Mouse (Mus musculus) hindlimb bud, embryonic 11.5 days (tissue): Measurements from ENCODE around the gene Tbkbp1.
"Not testable (repeated sequence)": the region's sequence is repeated elsewhere in the genome, so short reads cannot be mapped to it uniquely, and the experiment has no call there.

Experiments
- DNase-seq: peaks from one replicate; pipeline ENCODE4 v3.0.0-alpha.2; 2012; ENCODE audit warnings: low read depth, low spot score; ENCODE audit errors: extremely low spot score

Gene Tbkbp1

DNA sequence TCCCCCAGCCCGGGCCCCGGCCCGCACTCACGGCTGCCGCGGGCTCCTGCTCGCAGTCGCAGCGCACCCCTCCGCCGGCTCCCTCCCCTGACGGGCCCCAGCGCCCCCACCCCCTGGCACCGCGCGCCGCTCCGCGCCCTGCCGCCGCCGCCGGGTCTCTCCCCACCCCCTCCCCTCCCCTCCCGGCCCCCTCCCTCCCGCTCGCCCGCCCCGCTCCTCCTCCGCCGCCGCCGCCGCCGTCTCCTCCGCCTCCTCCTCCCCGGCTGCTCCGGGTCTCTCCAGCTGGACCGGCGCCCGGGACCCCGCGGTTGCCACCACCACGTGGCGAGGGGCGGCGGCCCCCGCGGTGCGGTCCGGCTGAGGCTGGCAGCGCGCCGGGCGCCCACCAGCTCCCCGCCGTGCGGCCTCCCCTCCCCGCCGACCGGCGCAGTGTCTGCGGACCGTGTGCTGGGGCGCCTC, at the start of gene Tbkbp1:
Gene Tbkbp1, minus strand, starts transcription at position 153 of the 459 bp plus-strand sequence.
- DNase-seq = no peak

- DNase-seq = no peak
These were observed 48.2 kb upstream of the Tbkbp1 start for GRCm38 (mm10) chr11:97199519-97199918.

GRCm38 (mm10) chr11:97198601-97199000, 47.3 kb upstream of the Tbkbp1 start:
- no peak for DNase-seq

GRCm38 (mm10) chr11:97197021-97197420, 45.7 kb upstream of the Tbkbp1 start:
- no peak for DNase-seq

GRCm38 (mm10) chr11:97196541-97196940, 45.2 kb upstream of the Tbkbp1 start:
- no peak for DNase-seq

GRCm38 (mm10) chr11:97192621-97192951, 41.3 kb upstream of the Tbkbp1 start:
- DNase-seq = no peak

DNA sequence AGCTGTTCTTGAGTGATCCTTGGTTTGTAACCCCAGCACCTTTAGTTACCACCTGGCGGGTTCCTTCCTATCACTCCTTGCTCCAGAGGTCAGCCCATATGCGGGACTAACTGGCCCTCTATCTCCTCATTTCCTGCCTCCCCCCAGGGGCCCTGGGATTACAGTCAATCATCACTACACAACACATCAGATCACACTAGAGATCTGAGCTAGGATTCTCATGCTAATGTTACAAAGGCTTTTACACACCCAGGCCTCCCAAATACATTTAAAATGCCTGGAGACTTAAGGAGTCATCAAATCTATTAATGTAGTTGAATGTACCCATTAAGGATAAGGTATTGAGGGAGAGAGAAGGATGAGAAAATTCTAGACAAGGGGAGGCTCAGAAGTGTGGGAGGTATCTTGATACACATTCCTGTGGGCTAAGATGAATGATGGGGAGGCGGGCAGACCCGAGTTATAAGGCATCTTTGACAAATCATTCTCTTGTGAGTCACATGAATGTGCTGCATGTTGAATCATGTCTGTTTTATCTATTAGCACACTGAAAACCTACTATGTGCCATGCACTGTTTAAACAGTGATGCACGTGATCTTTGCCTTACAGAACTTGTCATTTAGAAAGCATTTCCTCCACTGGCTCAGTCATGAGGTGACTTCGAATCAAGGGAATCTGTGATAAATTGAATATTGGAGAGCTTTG, 40.8 kb upstream of the Tbkbp1 start:
- DNase-seq = no peak

GRCm38 (mm10) chr11:97190992-97191391, 39.7 kb upstream of the Tbkbp1 start:
- no peak for DNase-seq

DNA sequence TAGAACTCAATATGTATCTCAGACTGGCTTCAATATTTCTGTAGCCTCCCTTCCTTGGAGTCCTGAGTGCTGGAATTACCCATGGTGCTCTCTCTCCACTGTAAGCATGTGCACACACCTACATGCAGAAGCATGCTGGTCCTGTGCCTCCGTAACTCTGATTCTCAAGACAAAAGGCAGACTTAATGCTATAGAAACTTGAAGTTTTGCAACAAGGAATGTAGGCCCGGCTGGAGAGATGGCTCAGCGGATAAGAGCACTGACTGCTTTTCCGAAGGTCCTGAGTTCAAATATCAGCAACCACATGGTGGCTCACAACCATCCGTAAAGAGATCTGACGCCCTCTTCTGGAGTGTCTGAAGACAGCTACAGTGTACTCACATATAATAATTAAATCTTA, 38.4 kb upstream of the Tbkbp1 start:
- not testable (repeated sequence) for DNase-seq

DNA sequence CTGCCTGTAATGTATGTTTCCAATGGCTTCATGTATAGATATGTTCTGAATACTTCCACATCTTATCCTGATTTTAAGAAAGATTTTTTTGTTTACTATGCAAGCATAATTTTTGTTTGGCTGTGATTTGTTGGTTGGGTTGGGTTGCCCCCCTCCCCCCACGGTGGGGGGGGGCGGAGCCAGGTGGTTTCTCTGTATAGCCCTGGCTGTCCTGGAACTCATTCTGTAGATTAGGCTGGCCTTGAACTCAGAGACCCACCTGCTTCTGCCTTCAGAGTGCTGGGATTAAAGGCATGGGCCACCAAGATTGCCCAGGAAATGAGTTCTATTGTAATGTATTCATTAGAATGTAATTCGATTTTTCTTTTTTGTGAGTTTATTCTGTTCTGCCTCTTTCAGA, 37.9 kb upstream of the Tbkbp1 start:
- no peak for DNase-seq

GRCm38 (mm10) chr11:97188643-97188955, 37.3 kb upstream of the Tbkbp1 start:
- peak; percentile 47 for DNase-seq

DNA sequence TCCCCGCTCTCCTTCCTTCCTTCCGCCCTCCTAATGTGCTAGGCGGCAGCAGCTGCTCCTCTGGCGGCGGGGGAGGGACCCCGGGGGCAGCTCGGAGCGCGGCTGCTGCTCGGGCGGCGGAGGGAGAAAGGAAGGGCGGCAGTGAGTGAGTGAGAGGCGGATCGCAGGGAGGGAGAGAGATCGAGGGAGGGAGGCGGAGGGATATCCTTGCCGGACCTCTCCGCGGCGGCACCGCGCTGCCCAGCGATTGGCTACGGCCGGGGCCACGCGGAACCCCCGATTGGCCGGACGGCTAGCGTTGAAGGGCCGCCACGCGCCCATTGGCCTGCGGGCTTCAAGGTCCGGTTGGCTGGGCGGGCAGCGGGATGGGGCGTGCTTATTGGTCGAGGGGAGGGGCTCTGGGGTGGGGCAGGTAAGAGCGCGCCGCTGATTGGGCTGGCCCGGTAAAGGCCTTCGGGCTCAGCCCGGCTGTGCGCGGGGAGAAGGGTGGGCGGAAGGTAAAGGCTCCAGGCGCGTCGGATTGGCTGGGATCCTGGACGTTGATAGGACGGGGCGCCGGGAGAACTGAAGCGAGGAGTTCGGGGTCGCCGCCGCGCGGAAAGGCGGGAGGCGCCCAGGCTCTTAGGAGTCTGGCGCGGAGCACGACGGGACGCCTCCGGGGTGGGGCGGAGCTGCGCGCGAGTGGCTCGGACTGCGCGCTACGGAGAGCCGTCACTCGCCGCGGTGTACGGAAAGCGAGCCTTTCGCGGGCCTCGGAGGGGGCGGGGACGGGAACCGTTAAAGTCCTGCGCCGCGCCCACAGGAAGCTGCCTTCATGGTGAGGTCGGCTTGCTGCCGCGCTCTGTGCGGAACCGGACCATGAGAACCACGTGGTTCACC, 36.7 kb upstream of the Tbkbp1 start, which contains the start of gene Kpnb1:
Gene Kpnb1, minus strand, starts transcription at position 118 of the 879 bp plus-strand sequence.
- peak; percentile 87 for DNase-seq

GRCm38 (mm10) chr11:97186947-97187763, 35.9 kb upstream of the Tbkbp1 start:
- DNase-seq = peak; percentile 50

DNA sequence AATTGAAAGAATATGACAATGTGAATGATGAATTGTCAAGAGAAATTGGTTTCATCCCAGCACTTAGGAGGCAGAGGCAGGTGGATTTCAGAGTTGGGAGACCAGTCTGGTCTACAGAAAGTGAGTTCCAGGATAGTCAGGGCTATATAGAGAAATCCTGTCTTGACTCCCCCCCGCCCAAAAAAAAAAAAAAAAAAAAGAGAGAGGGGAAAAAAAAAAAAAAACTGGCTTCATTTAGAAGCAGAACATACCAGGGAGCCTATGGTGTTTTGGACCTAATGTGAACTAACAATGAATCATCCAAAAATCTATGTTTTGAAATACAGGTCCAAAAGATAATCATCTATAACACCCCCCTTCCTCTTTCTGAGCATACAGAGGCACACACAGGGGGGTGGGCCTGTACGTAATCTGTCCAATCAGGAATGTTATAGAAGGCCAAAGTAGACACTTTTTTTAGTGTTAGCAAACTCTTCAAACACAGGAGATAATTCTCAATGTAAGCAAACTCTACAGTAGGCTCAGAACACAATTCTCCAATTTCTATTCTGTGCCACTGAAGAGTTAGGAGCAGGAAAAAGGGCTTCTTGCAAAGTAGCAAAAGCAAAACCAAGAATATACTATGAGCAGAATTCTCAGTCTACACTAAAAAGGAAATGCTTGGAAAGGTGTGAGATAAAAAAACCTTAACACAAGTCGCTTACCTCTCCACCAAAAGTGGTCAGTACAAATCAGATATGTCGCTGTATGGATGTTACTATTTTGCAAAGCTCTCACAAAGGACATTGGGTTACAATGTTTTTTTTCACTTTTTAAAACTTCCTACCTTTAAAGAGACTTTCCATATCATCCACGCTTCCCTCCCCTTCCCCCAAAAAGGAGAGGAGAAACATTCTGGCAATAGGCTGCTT, 34.7 kb upstream of the Tbkbp1 start:
- no peak for DNase-seq

DNA sequence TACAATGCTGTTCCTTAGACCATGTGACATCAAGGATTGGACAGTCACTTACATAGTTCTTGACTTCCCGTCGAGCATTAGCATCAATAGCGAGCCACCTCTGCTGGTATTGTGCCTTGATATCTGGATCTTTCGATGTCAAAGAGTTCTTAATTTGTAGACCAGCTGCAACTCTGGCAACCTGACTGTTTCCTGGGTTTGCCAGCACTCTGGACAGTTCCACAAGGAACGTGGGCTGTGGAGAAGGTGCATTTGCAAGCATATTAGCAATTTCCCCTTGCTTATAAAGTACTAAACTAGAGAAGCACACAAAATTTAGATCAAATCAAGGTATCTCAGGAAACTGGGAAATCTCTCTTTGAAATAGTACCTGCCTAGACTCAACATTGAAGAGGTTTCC, 33.6 kb upstream of the Tbkbp1 start:
- no peak for DNase-seq

DNA sequence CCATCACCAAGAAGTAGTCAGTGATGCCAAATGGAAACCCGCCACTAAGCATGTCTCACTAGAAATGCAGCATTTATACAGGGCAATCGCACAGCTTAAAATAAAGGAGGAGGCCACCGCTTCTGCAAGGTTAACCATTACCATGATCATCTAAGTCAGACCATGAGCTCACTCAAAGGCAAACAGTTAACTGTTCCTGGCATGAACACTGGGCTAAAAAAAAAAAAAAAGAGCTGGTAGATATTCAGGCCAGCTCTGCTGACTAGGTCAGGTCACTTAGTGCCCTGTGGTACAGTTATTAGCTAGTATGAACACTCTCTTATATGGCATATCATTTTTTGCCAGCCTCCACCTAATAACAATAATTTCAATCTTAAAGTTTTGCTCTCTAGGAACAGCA, 31.2 kb upstream of the Tbkbp1 start:
- DNase-seq = no peak

DNA sequence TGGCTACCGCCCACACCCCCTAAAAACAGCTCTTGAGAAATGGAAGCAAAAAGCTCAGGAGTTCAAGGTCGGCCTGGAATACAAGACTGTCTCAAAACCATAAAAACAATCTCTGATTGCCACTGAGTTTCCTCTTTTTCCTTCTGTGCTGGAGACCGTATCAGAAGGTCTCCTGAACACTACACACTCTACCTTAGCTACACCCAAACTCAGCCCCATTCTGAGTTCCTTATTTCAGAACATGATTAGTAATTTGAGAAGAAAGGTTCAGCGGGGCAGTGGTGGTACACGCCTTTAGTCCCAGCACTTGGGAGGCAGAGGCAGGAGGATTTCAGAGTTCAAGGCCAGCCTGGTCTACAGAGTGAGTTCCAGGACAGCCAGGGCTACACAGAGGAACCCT, 29.8 kb upstream of the Tbkbp1 start:
- no peak for DNase-seq

DNA sequence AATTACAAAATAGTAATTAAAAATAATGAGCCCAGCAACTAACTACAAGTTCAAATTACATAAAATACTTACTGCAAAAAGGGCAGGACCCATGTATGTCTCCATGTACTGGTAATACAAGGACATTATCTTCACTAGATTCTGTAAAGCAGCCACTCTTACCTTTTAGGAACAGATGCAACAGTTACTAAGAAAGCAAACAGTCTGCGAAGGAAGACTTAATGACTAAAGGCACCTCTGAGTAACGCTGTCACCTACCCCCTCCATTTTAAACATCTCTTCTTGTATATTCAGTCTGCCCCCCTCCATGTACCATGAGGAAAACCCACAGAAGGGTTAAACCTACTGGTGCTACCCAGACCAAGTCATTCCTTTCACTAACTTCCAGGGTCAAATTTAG, 26.9 kb upstream of the Tbkbp1 start:
- no peak for DNase-seq

GRCm38 (mm10) chr11:97176851-97177250, 25.6 kb upstream of the Tbkbp1 start:
- no peak for DNase-seq

- DNase-seq = no peak
These were observed 24.2 kb upstream of the Tbkbp1 start for GRCm38 (mm10) chr11:97175499-97175898.
